Mouse (Mus musculus): ENCODE data around the gene Fgfr2. TPM values are rescaled to one million over a fixed set of nuclear protein-coding genes. Genes with fewer than 3 reads are reported as not detected.
A peak's percentile ranks its signal among the peaks of the same experiment; 100 is the strongest.

The Fgfr2 gene
- total RNA-seq, 2 experiments from 2014 or later: 47.6 to 49.5 TPM

- Histone ChIP-seq H3K27ac (no peak within 1 kb of the TSS), H3K4me3 (no peak within 1 kb of the TSS)
- no peak for DNase-seq (ENCODE audit: low spot score in 2 of 2)
- no peak for TF ChIP-seq CTCF (conservative IDR thresholded peaks at IDR 0.05)
Observed at GRCm38 (mm10) chr7:130773914-130774630, 2349.1 kb downstream of the Fgfr2 start, which contains the start of gene Btbd16. Gene Btbd16, plus strand, starts transcription at chr7:130774069.

- peak in 1 of 2 experiments; percentile 36 for DNase-seq (ENCODE audit: low spot score in 2 of 2)
- TF ChIP-seq CTCF (conservative IDR thresholded peaks at IDR 0.05): peak; percentile 87
Observed at GRCm38 (mm10) chr7:130773171-130773830, 2349.8 kb downstream of the Fgfr2 start.

GRCm38 (mm10) chr7:130770707-130771106 lies 2352.4 kb downstream of the Fgfr2 start:
- Histone ChIP-seq H3K27ac (no peak overlapping the region), H3K4me3 (no peak overlapping the region)
- peak; percentile 71 to 88 for DNase-seq (ENCODE audit: low spot score in 2 of 2)
- peak; percentile 98 for TF ChIP-seq CTCF (conservative IDR thresholded peaks at IDR 0.05)

More at GRCm38 (mm10) chr7:130773171-130773830, 2349.8 kb downstream of the Fgfr2 start:
- no peak overlapping the region for H3K27ac ChIP-seq
- no peak overlapping the region for H3K4me3 ChIP-seq

- Histone ChIP-seq H3K4me3 (no peak overlapping the region), H3K27ac (no peak overlapping the region)
- DNase-seq (ENCODE audit: low spot score in 2 of 2): no peak
- TF ChIP-seq CTCF (conservative IDR thresholded peaks at IDR 0.05): no peak
Observed at GRCm38 (mm10) chr7:130768151-130768550, 2355.0 kb downstream of the Fgfr2 start.

GRCm38 (mm10) chr7:130766411-130767170 lies 2356.6 kb downstream of the Fgfr2 start:
- no peak for DNase-seq (ENCODE audit: low spot score in 2 of 2)
- Histone ChIP-seq H3K27ac (no peak overlapping the region), H3K4me3 (no peak overlapping the region)
- TF ChIP-seq CTCF (conservative IDR thresholded peaks at IDR 0.05): no peak

GRCm38 (mm10) chr7:130764160-130764559 lies 2359.0 kb downstream of the Fgfr2 start:
- no peak overlapping the region for H3K27ac ChIP-seq
- no peak overlapping the region for H3K4me3 ChIP-seq
- no peak for TF ChIP-seq CTCF (conservative IDR thresholded peaks at IDR 0.05)
- DNase-seq (ENCODE audit: low spot score in 2 of 2): no peak

- Histone ChIP-seq H3K4me3 (no peak overlapping the region), H3K27ac (no peak overlapping the region)
- peak; percentile 81 for TF ChIP-seq CTCF (conservative IDR thresholded peaks at IDR 0.05)
- peak; percentile 76 to 80 for DNase-seq (ENCODE audit: low spot score in 2 of 2)
Observed at GRCm38 (mm10) chr7:130762071-130762897, 2360.9 kb downstream of the Fgfr2 start.

GRCm38 (mm10) chr7:130757326-130757865 lies 2365.8 kb downstream of the Fgfr2 start:
- no peak for DNase-seq (ENCODE audit: low spot score in 2 of 2)
- no peak for TF ChIP-seq CTCF (conservative IDR thresholded peaks at IDR 0.05)

GRCm38 (mm10) chr7:130756343-130756835 lies 2366.8 kb downstream of the Fgfr2 start:
- H3K27ac ChIP-seq: no peak overlapping the region
- H3K4me3 ChIP-seq: no peak overlapping the region
- no peak for TF ChIP-seq CTCF (conservative IDR thresholded peaks at IDR 0.05)
- DNase-seq (ENCODE audit: low spot score in 2 of 2): no peak

More at GRCm38 (mm10) chr7:130757326-130757865, 2365.8 kb downstream of the Fgfr2 start:
- Histone ChIP-seq H3K27ac (no peak overlapping the region), H3K4me3 (no peak overlapping the region)

- no peak overlapping the region for H3K4me3 ChIP-seq
- H3K27ac ChIP-seq: no peak overlapping the region
- TF ChIP-seq CTCF (conservative IDR thresholded peaks at IDR 0.05): peak; percentile 71
Observed at GRCm38 (mm10) chr7:130754790-130755189, 2368.4 kb downstream of the Fgfr2 start.

GRCm38 (mm10) chr7:130751678-130752077 lies 2371.5 kb downstream of the Fgfr2 start:
- no peak overlapping the region for H3K27ac ChIP-seq
- H3K4me3 ChIP-seq: no peak overlapping the region
- TF ChIP-seq CTCF (conservative IDR thresholded peaks at IDR 0.05): no peak
- DNase-seq (ENCODE audit: low spot score in 2 of 2): no peak

More at GRCm38 (mm10) chr7:130754790-130755189, 2368.4 kb downstream of the Fgfr2 start:
- DNase-seq (ENCODE audit: low spot score in 2 of 2): no peak
